Mouse (Mus musculus): ENCODE measurements around the gene Rapgef4. TPM values are rescaled to one million over a fixed set of nuclear protein-coding genes. Genes with fewer than 3 reads are reported as not detected.

Gene Rapgef4
- polyA plus RNA-seq, 1 experiment, result 20.4 TPM

DNA sequence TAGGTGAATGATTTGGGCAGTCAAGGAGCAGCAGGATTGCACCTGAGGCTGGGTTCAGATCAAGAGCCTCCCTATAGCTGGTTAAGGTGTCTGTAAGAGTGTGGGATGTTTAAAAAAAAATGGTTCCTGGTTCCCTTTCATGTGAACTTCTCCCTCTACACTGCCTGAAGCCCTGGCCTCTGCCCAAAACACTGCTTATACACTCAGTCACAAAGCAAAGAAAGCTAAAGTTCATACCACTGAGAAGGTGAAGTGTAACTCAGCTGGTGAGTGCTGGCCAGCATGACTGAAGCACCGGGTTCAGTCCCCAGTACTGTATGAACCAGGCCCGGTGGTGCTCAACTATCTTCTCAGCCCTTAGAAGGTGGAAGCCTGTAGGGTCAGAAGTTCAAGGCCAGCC, 218.4 kb downstream of the Rapgef4 start:
- TF ChIP-seq POLR2A (IDR thresholded peaks at IDR 0.05; ENCODE audit: borderline replicate concordance, extremely low read depth, insufficient read depth, insufficient read length, poor library complexity, severe bottlenecking) (no peak), CTCF (IDR thresholded peaks at IDR 0.05; ENCODE audit: borderline replicate concordance, extremely low read depth, insufficient read depth, insufficient read length) (no peak)
- no peak for DNase-seq (ENCODE audit: low read depth)

DNA sequence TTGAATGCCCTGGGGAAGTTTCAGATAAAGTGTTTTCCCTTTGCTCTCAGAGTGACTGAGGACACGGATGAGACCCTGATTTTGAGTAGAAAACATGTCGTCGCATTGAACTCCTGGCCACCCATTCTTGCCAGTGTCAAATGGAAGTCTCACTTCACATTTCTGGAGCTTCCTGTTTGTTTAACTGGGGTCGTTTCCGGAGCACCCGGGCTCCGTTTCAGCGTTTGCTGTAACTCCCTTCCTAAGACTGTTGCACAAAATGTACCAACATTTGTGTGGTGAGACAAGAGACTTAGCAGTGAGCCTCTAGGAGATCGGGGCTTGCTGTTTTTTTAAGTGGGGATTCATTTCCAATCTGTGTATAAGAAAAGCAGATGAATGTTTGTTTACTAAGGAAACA, 220.5 kb downstream of the Rapgef4 start:
- no peak for DNase-seq (ENCODE audit: low read depth)
- no peak for TF ChIP-seq CTCF (IDR thresholded peaks at IDR 0.05; ENCODE audit: borderline replicate concordance, extremely low read depth, insufficient read depth, insufficient read length)

DNA sequence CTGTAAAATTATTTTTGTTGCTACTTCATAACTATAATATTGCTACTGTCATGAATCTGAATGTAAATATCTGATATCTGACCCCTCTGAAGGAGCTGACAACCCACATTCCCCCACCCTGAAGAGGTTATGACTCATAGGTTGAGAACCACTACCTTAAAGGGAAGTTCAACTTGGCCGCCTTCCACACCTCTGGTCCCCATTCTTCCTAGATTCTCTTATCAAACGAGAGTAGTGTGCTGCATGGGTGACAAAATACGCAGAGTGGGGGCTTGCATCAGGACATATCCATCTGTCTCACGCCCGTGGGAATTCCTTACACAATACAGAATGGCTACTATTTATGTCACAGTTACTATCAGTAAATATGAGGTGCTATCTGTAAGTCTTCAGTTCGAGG, 221.2 kb downstream of the Rapgef4 start:
- TF ChIP-seq POLR2A (IDR thresholded peaks at IDR 0.05; ENCODE audit: borderline replicate concordance, extremely low read depth, insufficient read depth, insufficient read length, poor library complexity, severe bottlenecking), result no peak
- TF ChIP-seq CTCF (IDR thresholded peaks at IDR 0.05; ENCODE audit: borderline replicate concordance, extremely low read depth, insufficient read depth, insufficient read length), result no peak
- no peak for DNase-seq (ENCODE audit: low read depth)

DNA sequence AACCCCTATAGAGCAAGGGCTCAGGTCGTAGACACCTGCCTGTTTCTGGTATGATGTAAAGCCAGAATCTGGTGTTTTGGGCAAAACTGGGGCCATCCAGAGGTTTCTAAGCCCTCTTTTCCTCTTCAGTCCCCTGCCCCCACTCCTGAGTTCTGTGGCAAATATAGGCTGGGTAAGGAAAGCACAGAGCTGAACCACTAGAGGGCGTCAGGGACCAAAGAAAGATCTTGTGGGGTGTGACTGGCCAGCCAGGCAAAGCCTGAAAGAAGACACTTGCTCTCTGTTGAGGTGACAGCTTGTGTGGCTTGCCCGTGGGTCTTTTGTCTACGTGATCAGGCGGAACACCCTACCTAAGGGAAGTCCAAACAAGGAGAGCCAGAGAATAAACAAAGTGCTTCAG, 222.6 kb downstream of the Rapgef4 start:
- DNase-seq (ENCODE audit: low read depth), result peak; percentile 88
- TF ChIP-seq CTCF (IDR thresholded peaks at IDR 0.05; ENCODE audit: borderline replicate concordance, extremely low read depth, insufficient read depth, insufficient read length) (peak; percentile 87), POLR2A (IDR thresholded peaks at IDR 0.05; ENCODE audit: borderline replicate concordance, extremely low read depth, insufficient read depth, insufficient read length, poor library complexity, severe bottlenecking) (no peak)

DNA sequence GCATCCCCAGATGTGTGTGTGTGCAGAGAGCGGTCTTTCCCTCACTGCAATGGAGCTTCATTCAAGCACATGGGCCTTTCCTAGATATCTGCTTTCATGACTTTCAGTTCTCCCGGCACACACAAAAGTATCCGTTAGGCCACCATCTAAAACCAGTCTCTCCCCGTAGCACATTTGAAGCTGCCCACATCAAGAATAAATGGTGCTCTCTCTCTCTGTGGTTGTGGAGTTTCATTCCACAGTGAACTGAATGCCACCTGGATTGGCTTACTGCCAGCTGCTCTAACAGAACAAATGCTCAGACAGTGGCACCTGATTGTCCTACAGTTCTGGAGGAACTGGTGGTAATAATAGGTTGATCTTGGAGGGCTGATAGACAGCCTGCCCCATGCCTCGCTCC, 224.8 kb downstream of the Rapgef4 start:
- TF ChIP-seq CTCF (IDR thresholded peaks at IDR 0.05; ENCODE audit: borderline replicate concordance, extremely low read depth, insufficient read depth, insufficient read length) (no peak), POLR2A (IDR thresholded peaks at IDR 0.05; ENCODE audit: borderline replicate concordance, extremely low read depth, insufficient read depth, insufficient read length, poor library complexity, severe bottlenecking) (no peak)
- DNase-seq (ENCODE audit: low read depth), result no peak

DNA sequence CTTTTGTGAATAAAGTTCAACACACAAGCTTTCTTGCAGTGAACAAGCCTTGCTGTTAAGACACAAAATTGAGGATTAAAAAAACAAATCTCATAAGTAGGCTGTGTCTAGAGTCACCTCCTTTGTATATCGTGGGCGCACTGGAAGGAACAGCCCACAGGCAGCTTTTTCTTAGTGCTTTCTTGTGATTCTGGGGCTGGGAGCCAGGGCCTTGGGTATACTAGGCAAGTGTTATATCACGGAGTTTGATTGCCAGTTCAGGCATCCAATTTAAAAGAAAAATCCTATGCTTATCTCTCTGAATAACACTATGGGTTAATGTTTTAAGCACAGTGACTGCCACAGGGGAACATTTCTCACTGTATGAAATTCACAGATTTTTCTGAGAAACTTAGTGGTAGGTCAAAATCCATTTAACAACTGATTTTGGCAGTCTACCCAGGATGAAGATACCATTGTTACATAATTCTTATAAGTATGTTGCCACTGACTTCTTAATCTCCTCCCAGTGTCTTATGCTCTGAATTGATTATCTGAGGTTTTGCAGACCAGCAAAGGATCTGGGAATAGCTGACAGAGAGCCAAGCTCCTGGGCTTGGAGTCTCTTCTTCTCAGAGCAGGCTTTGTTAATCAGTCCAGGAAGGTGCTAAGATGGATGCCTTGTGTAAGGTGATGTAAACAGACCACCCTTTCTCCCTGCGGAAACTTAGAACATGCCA, 225.6 kb downstream of the Rapgef4 start:
- TF ChIP-seq CTCF (IDR thresholded peaks at IDR 0.05; ENCODE audit: borderline replicate concordance, extremely low read depth, insufficient read depth, insufficient read length) (no peak), POLR2A (IDR thresholded peaks at IDR 0.05; ENCODE audit: borderline replicate concordance, extremely low read depth, insufficient read depth, insufficient read length, poor library complexity, severe bottlenecking) (no peak)
- no peak for DNase-seq (ENCODE audit: low read depth)

DNA sequence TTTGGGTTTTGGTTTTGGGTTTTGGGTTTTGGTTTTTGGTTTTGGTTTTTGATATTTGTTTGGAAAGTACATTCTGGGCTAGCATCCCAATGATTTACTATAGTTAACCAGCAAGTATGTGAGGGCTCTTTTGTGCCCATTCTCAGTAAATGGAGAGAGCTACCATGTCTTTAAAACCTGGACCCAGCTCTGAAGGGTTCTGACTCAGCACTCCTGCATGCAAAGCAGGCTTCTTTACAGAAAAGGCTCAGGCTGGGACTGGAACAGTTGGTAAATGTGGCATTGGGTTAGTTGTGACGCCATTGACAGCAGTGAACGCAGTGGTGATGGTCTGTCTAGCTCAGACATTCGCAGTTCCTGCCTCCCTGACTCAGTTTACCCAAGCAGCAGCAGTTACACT, 236.3 kb downstream of the Rapgef4 start:
- no peak for TF ChIP-seq POLR2A (IDR thresholded peaks at IDR 0.05; ENCODE audit: borderline replicate concordance, extremely low read depth, insufficient read depth, insufficient read length, poor library complexity, severe bottlenecking)
- no peak for TF ChIP-seq CTCF (IDR thresholded peaks at IDR 0.05; ENCODE audit: borderline replicate concordance, extremely low read depth, insufficient read depth, insufficient read length)
- no peak for DNase-seq (ENCODE audit: low read depth)

DNA sequence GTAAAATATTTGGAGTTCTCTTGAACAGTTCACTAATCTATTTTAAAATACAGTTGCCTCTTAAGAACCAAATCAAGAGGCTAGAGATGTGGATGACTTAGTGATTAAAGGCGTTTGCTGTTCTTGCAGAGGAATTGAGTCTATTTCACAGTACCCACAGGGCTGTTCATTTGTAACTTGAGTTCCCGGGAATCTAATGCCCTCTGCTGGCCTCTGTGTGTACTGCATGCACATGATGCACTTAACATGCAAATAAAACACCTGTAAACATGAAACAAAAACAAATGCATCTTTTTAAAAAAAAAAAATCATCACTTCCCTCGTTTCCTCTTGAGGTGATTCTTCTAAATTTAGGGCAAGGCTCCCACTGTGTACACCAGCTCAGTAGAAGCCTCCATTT, 238.9 kb downstream of the Rapgef4 start:
- peak; percentile 77 for DNase-seq (ENCODE audit: low read depth)
- peak; percentile 70; the same call in 1 of the 2 replicates for TF ChIP-seq CTCF (IDR thresholded peaks at IDR 0.05; ENCODE audit: borderline replicate concordance, extremely low read depth, insufficient read depth, insufficient read length)
- TF ChIP-seq POLR2A (IDR thresholded peaks at IDR 0.05; ENCODE audit: borderline replicate concordance, extremely low read depth, insufficient read depth, insufficient read length, poor library complexity, severe bottlenecking), result no peak

DNA sequence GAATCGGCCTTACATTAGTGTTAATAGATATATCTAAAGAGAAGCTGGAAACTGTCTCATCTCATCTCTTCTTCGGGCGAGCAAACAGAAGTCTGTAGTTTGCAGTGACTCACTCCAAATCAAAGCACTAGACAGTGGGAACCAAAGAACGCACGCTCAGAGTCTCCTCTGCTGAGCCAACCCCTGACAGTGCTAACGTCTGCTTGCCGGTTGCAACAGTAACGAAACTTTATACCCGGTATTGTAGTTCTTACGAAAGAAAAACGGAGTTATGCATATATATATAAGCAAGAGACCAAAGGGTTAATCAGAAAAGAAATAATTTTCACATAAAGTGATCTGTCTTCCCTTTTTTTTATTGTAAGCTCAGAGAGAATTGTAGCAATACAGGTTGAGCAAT, 240.2 kb downstream of the Rapgef4 start:
- TF ChIP-seq POLR2A (IDR thresholded peaks at IDR 0.05; ENCODE audit: borderline replicate concordance, extremely low read depth, insufficient read depth, insufficient read length, poor library complexity, severe bottlenecking), result no peak
- no peak for TF ChIP-seq CTCF (IDR thresholded peaks at IDR 0.05; ENCODE audit: borderline replicate concordance, extremely low read depth, insufficient read depth, insufficient read length)

DNA sequence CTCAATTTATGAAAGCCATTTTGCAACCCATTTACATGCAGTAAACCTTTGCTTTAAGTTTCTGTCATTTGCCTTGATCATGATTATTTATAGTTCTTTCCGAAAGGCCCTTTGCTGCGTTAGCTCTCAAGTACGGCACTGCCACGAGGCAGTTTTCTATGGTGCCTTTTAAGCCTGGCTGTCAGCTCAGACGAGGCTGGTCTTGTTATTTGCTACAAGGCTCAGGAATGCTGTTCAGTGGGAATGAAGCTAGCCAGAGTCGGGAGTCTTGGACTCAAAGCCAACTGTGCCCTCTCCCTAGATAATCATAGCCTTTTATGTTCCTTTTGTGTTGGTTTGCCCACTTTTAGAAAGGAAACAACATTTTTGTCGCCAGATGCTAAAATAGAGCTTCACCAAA, 240.7 kb downstream of the Rapgef4 start:
- peak; percentile 37 for DNase-seq (ENCODE audit: low read depth)
- TF ChIP-seq CTCF (IDR thresholded peaks at IDR 0.05; ENCODE audit: borderline replicate concordance, extremely low read depth, insufficient read depth, insufficient read length), result no peak

More for the DNA sequence above, 240.2 kb downstream of the Rapgef4 start:
- DNase-seq (ENCODE audit: low read depth), result no peak

DNA sequence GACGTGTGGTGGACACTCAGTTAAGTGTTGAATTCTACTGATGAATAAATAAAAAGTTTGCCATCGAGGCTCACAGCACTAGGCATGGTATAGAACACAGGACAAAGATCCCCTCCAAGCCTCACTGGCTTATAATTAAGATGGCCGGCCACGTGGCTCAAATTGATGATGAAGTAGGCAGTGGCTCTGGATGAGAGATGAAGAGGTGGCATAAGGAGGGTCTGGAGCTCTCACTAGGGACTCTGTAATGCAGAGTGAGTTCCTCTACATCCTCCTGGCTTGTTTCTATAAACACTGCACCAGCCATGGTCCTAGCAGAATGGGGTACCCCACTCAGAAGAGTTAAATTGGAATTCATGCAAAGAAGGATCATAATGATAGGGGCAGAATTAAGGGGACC, 241.2 kb downstream of the Rapgef4 start:
- no peak for DNase-seq (ENCODE audit: low read depth)
- TF ChIP-seq CTCF (IDR thresholded peaks at IDR 0.05; ENCODE audit: borderline replicate concordance, extremely low read depth, insufficient read depth, insufficient read length) (no peak), POLR2A (IDR thresholded peaks at IDR 0.05; ENCODE audit: borderline replicate concordance, extremely low read depth, insufficient read depth, insufficient read length, poor library complexity, severe bottlenecking) (no peak)

DNA sequence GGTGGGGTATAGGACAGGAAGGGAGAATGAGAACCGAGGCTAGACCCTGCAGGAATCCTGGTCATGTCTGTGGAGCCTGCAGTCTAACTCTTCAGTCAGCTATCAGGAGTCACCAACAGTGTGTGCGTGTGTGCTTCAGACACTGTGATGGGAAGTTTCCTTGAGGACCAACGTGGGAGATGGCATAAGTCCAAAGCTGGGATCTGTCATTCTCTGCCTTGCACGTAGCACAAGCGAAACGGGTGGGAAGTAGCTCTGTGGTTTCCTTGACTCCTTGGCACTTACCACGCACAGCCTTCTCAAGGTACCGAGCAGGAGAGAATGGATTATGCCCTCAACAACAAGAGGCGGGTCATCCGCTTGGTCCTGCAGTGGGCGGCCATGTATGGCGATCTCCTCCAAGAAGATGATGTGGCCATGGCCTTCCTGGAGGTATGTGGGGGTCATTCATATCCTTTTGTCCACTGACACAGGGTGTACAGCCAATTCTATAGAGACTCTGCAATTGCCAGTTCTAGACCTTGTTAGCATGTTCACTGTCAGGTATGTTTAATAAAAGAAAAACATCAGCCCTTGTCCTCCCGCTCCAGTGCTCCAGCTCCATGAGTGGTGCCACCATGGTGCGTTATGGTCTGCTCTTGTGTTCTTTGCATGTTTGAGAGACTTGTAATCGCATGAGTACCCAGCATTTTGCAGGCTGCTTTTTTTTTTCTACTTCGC, 241.9 kb downstream of the Rapgef4 start:
- TF ChIP-seq POLR2A (IDR thresholded peaks at IDR 0.05; ENCODE audit: borderline replicate concordance, extremely low read depth, insufficient read depth, insufficient read length, poor library complexity, severe bottlenecking) (no peak), CTCF (IDR thresholded peaks at IDR 0.05; ENCODE audit: borderline replicate concordance, extremely low read depth, insufficient read depth, insufficient read length) (no peak)

More for the DNA sequence above, 241.9 kb downstream of the Rapgef4 start:
- no peak for DNase-seq (ENCODE audit: low read depth)

Data from brain, embryonic 14.5 days (tissue).